Mouse (Mus musculus) megakaryocyte, adult 5-6 weeks (primary cell): ENCODE measurements around the gene Zfp128. TPM values are rescaled to one million over a fixed set of nuclear protein-coding genes. Genes with fewer than 3 reads are reported as not detected.
A peak's percentile ranks its signal among the peaks of the same experiment; 100 is the strongest.
"Not testable (repeated sequence)": the region's sequence is repeated elsewhere in the genome, so short reads cannot be mapped to it uniquely, and the experiment has no call there.

ENCODE experiments used
- ATAC-seq: 2 replicates; pipeline ENCODE4 v1.8.0; 2016; ENCODE audit warnings: mild to moderate bottlenecking, inconsistent platforms; ENCODE audit not compliant: poor library complexity, severe bottlenecking
- total RNA-seq, 2 experiments: library from RNA; stranded (forward) in 1 of 2; stranded (reverse) in 1 of 2; fragments of 153-499, 151-499 nt in 1 of 2; fragments of 221-1000, 200-1000 nt in 1 of 2; gene quantifications; 2 replicates each; pipeline versions ENCODE4 v1.2.3 to v1.2.4; 2015 to 2017

Zfp128 gene
- total RNA-seq, 2 experiments from 2014 or later: 3.5 to 3.6 TPM

DNA sequence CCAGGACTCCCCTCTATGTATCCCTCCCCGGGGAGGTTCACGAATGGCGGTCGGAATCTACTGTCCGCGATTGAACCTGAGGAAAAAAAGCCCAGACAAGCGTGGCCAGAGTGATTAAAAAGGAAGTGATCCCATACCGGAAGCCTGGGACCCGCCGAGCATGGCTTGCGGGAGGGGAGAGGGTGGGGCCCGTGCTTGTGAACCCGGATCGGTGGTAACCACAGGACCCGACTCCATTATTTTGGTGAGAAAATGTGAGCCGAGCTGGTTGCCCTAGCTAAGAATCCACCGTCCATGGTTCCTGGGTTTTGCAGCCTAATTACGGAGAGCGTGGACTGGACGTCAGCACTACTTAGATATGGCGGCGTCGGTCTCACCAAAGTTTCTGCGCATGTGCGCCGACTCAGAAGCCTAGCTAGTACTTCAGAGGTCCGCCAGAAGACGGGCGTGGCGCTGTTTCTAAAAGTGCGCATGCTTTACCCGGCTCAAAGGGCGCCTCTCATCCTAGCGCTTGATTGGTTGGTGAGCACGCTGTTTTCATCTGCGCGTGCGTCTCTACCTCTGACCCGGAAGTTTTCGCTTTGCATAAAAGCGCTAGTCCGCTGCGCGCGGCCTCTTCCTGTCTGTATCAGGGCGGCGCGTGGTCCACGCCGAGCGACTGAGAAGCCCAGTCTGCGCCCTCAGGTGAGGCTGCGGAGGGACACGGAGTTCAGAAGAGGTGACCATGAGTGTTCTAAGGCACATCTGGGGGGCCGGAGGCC is 40.9 kb downstream of the Zfp128 start, which contains the start of gene Rps5:
TSS of gene Rps5 (plus strand) at position 586 of the 761 bp plus-strand sequence.
- peak; percentile 95 for ATAC-seq

DNA sequence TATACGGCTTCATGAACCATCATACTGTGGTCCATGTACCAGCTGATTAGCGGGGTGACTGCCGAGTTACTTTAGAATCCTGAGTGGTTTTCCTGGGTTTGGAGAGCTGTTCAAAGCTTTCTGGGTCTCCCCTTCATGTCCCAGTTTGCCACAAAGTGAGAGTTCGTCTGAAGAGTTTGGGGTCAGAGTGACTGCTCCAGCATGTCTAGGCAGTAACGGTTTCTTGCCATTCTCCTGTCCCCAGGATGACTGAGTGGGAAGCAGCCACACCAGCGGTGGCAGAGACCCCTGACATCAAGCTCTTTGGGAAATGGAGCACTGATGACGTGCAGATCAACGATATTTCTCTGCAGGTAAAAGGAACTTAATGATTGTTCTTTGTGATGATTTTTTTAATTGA is 41.8 kb downstream of the Zfp128 start:
- no peak for ATAC-seq

DNA sequence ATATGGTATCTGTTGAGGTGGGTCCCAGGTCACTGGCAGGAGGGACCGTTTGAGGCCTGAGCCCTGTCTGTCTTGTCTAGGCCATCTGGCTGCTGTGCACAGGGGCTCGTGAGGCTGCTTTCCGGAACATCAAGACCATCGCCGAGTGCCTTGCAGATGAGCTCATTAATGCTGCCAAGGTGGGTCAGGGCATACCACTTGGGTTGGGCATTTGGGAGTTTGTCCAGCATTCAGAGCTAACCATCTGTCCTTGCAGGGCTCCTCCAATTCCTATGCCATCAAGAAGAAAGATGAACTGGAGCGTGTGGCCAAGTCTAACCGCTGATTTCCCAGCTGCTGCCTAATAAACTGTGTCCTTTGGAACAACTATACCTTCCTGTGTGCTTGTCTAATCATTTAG is 45.3 kb downstream of the Zfp128 start:
- ATAC-seq: no peak

DNA sequence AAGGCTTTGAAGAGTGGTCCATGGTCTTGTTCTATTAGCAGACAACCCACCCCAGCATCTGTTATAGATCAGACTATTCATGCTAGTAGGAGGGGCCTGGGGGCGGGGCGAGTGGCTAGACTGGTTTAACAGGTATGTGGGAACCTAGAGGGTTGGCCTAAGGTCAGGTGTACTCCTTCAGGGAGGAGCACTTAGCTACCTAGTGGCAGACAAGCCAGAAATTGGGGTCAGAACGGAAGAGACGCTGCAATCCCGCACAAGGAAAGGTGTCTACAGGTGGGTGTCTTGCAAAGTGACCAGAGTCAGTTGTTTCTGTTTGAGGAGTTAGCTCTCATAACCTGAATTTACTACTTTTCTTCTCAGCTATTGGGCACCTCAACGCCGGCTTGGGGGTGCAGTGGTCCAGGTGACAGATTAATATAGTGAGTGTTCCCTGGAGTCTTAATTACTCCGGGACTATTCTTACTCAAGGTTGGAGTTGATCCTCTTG is 46.3 kb downstream of the Zfp128 start, which contains the start of gene Rnf225:
TSS of gene Rnf225 (plus strand) at position 226 of the 490 bp plus-strand sequence.
- ATAC-seq: no peak

DNA sequence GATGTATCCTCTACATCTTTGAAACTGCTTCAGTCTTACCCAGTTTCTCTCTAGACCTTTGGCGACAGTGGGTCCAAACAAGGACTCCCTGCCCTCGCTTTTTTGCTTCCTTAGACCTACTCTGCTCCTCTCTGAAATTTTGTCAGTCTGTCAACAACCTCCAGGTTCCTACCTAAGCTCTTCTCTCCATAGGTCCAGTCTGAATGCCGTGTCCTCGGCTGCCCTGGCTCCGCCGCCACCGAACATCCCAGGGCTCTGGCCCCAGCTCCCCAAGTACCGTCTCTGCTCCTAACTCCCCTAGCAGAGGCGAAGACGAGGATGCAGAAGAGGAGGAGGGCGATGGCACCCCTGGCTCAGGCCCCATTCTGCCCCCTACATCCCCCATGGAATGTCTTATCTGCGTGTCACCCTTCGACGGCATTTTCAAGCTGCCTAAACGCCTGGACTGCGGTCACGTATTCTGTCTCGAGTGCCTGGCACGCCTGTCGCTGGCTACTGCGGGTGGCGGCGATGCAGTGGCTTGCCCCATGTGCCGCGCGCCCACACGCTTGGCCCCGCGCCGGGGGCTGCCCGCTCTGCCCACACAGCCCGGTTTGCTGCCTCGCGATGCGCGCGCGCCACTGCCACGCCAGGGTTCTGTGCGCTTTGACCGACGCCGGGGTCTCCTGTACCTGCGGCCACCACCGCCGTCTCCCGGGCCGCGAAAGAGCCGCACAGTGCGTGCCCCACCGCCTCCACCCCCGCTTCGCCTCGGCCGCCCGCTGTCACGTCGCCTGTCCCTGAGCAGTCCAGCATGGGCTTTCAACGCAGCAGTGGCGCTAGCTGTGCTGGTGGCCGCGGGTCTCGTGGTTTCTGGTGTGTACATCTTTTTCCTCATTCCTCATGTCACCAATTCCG is 47.0 kb downstream of the Zfp128 start:
- ATAC-seq: peak; percentile 12; the same call in 1 of the 2 replicates

DNA sequence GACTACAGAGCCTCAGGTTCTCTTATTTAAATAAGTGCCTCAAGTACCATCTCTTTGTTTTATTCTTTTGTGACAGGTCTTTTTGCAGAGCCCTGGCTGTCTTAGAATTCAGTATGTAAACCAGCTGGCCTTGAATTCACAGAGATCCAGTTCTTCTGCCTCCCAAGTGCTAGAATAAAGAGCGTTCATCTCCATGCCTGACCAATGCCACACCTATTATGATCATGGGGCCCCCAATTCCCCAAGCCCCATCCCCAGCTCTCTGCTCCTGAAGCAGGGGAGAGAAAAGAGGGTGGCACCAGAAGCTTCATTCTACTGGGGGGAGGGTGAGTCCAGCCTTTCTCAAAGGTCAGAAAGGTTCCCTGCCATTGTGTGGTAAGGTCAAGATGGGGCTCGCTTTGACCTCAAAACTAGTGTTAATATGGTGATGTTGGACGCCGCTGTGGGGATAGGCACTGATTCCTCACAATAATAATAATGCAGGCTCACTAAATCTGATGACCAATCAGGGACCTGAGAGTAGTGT is 52.7 kb downstream of the Zfp128 start:
- no peak for ATAC-seq

DNA sequence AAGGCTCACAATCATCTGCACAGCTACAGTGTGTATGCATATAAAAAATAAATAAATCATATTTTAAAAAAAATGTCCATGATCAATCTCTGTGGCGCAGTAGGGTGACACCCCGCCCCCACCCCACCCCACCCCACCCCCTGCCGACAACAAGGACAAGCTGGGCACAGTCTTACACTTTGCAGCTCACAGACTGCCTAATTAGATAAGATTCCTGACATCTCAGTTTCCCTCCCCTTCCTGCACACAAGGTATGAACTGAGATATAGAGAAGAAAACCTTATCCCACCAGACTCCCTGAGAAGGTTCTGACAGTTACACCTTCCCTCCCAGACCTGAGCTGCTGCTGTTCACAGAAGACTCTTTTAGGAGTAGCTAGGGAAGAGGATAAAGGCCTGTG is 53.8 kb downstream of the Zfp128 start:
- no peak for ATAC-seq

DNA sequence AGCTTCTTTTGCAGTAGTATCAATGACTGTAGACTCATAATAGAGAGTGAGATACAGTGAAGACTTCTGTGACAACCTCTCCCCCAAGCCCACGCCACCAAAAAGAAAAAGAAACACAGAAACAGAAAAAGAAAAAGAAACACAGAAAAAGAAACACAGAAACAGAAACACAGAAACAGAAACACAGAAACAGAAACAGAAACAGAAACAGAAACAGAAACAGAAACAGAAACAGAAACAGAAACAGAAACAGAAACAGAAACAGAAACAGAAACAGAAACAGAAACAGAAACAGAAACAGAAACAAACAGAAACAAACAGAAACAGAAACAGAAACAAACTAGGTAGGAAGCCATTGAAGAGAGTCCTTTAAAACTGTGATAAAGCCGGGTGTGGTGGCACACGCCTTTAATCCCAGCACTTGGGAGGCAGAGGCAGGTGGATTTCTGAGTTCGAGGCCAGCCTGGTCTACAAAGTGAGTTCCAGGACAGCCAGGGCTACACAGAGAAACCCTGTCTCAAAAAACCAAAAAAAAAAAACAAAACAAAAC is 56.4 kb downstream of the Zfp128 start:
- not testable (repeated sequence) for ATAC-seq

DNA sequence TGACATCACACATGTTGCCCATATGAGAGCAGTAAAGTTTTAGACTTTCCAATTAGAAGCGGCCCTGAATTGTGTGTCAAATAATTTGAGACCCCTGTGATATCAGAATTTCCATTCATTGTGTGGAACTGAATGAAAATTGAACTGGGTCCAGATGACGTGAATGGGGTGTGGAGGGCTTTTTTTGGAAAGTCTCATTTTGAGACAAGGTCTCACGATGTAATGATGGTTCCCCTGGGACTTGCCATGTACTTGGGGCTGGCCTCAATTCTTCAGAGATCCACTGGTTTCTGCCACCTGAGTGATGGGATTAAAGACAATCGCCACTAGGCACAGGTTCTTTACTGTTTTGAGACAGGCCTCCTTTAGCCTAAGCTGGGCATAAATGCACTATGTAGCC is 59.6 kb downstream of the Zfp128 start:
- ATAC-seq: no peak

Other genes with a start within 250 kb of the Zfp128 start
- gene Vmn2r54, start 240.9 kb upstream of the Zfp128 start, total RNA-seq (2015): not detected in 2 replicates
- gene Vmn2r54, start 240.9 kb upstream of the Zfp128 start, total RNA-seq (2017): not detected in 2 replicates
- gene Vmn2r55, start 196.2 kb upstream of the Zfp128 start, total RNA-seq (2015): not detected in 2 replicates
- not detected in 2 replicates for gene Vmn2r55, start 196.2 kb upstream of the Zfp128 start, total RNA-seq (2017)
- not detected in 2 replicates for gene Vmn2r56, start 146.2 kb upstream of the Zfp128 start, total RNA-seq (2015)
- gene Vmn2r56, start 146.2 kb upstream of the Zfp128 start, total RNA-seq (2017): not detected in 2 replicates
- 0.27 TPM in 1 of 2 replicates, not detected in the other for gene Zscan18, start 77.5 kb upstream of the Zfp128 start, total RNA-seq (2015)
- 0.04 and 0.12 TPM in 2 replicates for gene Zscan18, start 77.5 kb upstream of the Zfp128 start, total RNA-seq (2017)
- 5.8 and 6.5 TPM in 2 replicates for gene Zfp329, start 62.3 kb upstream of the Zfp128 start, total RNA-seq (2015)
- 8.6 and 9.3 TPM in 2 replicates for gene Zfp329, start 62.3 kb upstream of the Zfp128 start, total RNA-seq (2017)
- gene Zfp110, start 46.4 kb upstream of the Zfp128 start, total RNA-seq (2015): 24.6 and 25.9 TPM in 2 replicates
- gene Zfp110, start 46.4 kb upstream of the Zfp128 start, total RNA-seq (2017): 33.6 and 38.8 TPM in 2 replicates
- 6.6 and 7.5 TPM in 2 replicates for gene Zscan22, start 16.6 kb downstream of the Zfp128 start, total RNA-seq (2015)
- 3.1 and 3.3 TPM in 2 replicates for gene Zscan22, start 16.6 kb downstream of the Zfp128 start, total RNA-seq (2017)
- 1,879 and 1,910 TPM in 2 replicates for gene Rps5, start 41.1 kb downstream of the Zfp128 start, total RNA-seq (2015)
- gene Rps5, start 41.1 kb downstream of the Zfp128 start, total RNA-seq (2017): 1,118 and 1,375 TPM in 2 replicates
- 0.07 and 0.14 TPM in 2 replicates for gene Rnf225, start 46.2 kb downstream of the Zfp128 start, total RNA-seq (2015)
- gene Rnf225, start 46.2 kb downstream of the Zfp128 start, total RNA-seq (2017): 0.04 and 0.15 TPM in 2 replicates
- 2.3 and 2.4 TPM in 2 replicates for gene Zfp324, start 84.7 kb downstream of the Zfp128 start, total RNA-seq (2015)
- gene Zfp324, start 84.7 kb downstream of the Zfp128 start, total RNA-seq (2017): 4.7 and 5.1 TPM in 2 replicates
- 1.7 and 1.8 TPM in 2 replicates for gene Zfp446, start 96.7 kb downstream of the Zfp128 start, total RNA-seq (2015)
- gene Zfp446, start 96.7 kb downstream of the Zfp128 start, total RNA-seq (2017): 0.92 and 2.2 TPM in 2 replicates
- gene Slc27a5, start 117.0 kb downstream of the Zfp128 start, total RNA-seq (2015): not detected in 2 replicates
- not detected in 2 replicates for gene Slc27a5, start 117.0 kb downstream of the Zfp128 start, total RNA-seq (2017)
- 137 and 186 TPM in 2 replicates for gene Trim28, start 117.9 kb downstream of the Zfp128 start, total RNA-seq (2015)
- gene Trim28, start 117.9 kb downstream of the Zfp128 start, total RNA-seq (2017): 207 and 222 TPM in 2 replicates
- gene Zbtb45, start 128.9 kb downstream of the Zfp128 start, total RNA-seq (2015): 7.4 and 11.0 TPM in 2 replicates
- gene Zbtb45, start 128.9 kb downstream of the Zfp128 start, total RNA-seq (2017): 6.6 and 9.5 TPM in 2 replicates
- 239 and 269 TPM in 2 replicates for gene Chmp2a, start 153.6 kb downstream of the Zfp128 start, total RNA-seq (2015)
- gene Chmp2a, start 153.6 kb downstream of the Zfp128 start, total RNA-seq (2017): 272 and 348 TPM in 2 replicates
- gene Ube2m, start 157.1 kb downstream of the Zfp128 start, total RNA-seq (2015): 92.1 and 97.9 TPM in 2 replicates
- gene Ube2m, start 157.1 kb downstream of the Zfp128 start, total RNA-seq (2017): 86.1 and 101 TPM in 2 replicates
- 0.16 and 0.52 TPM in 2 replicates for gene Mzf1, start 173.6 kb downstream of the Zfp128 start, total RNA-seq (2015)
- gene Mzf1, start 173.6 kb downstream of the Zfp128 start, total RNA-seq (2017): 0.29 and 0.45 TPM in 2 replicates
- not detected in 2 replicates for gene Vmn1r85, start 214.0 kb downstream of the Zfp128 start, total RNA-seq (2015)
- not detected in 2 replicates for gene Vmn1r85, start 214.0 kb downstream of the Zfp128 start, total RNA-seq (2017)
- gene Vmn1r86, start 238.7 kb downstream of the Zfp128 start, total RNA-seq (2015): not detected in 2 replicates
- gene Vmn1r86, start 238.7 kb downstream of the Zfp128 start, total RNA-seq (2017): not detected in 2 replicates